9 mouse cellular contexts compared by ENCODE assay signal in genomic region chr5:140611611-140612185, GRCm38 (mm10). TPM values are rescaled to one million over a fixed set of nuclear protein-coding genes. Genes with fewer than 3 reads are reported as not detected.
A peak's percentile ranks its signal among the peaks of the same experiment; 100 is the strongest.
DNase-seq lines count a peak whose midpoint lies in the region; ATAC-seq and TF ChIP-seq lines count a peak whose summit lies in the region.
"Had no signal": no experiment of that assay in that cellular context is flagged by ENCODE, and none has a peak within 500 bp of the region (broad histone marks: within the 10 kb centered on the region; RNA-seq: fewer than 3 reads in every experiment).

No protein-coding gene starts in this region.

- peak overlapping the region; percentile 67 for H3K9ac ChIP-seq in lung, embryonic 14.5 days
- no peak overlapping the region for H3K9ac ChIP-seq in embryonic facial prominence, embryonic 15.5 days
- H3K9ac ChIP-seq in limb, embryonic 14.5 days (ENCODE audit: low read depth, low read length, severe bottlenecking): peak overlapping the region; percentile 16; the same call in 1 of the 2 replicates
- H3K9ac ChIP-seq in neural tube, embryonic 13.5 days: peak overlapping the region; percentile 75

- TF ChIP-seq CTCF in lung, embryonic 14.5 days (IDR thresholded peaks at IDR 0.05; ENCODE audit: low read depth): no peak

- H3K36me3 ChIP-seq in lung, embryonic 14.5 days (ENCODE audit: insufficient read depth): peaks cover 27% of the 10 kb centered on the region
- peaks cover 29% of the 10 kb centered on the region for H3K36me3 ChIP-seq in embryonic facial prominence, embryonic 15.5 days
- H3K36me3 ChIP-seq in limb, embryonic 14.5 days (ENCODE audit: control insufficient read depth, insufficient read depth, low read length): peaks cover 15% of the 10 kb centered on the region
- H3K36me3 ChIP-seq in neural tube, embryonic 13.5 days: peaks cover 26% of the 10 kb centered on the region

- peak overlapping the region; percentile 98 for H3K27ac ChIP-seq in lung, embryonic 14.5 days (ENCODE audit: low read depth)
- peak overlapping the region; percentile 93 for H3K27ac ChIP-seq in embryonic facial prominence, embryonic 15.5 days (replicated peaks)
- H3K27ac ChIP-seq in limb, embryonic 14.5 days (replicated peaks; ENCODE audit: low read depth, low read length): no peak overlapping the region; the same call in 1 of the 2 replicates
- H3K27ac ChIP-seq in neural tube, embryonic 13.5 days (replicated peaks): peak overlapping the region; percentile 95

- TF ChIP-seq POLR2A in limb, embryonic 14.5 days (IDR thresholded peaks at IDR 0.05; ENCODE audit: borderline replicate concordance, extremely low read depth, insufficient read depth, insufficient read length): no peak

- peaks cover 33% of the 10 kb centered on the region for H3K27me3 ChIP-seq in lung, embryonic 14.5 days (ENCODE audit: insufficient read depth, low read length)
- H3K27me3 ChIP-seq in embryonic facial prominence, embryonic 15.5 days: peaks cover 3% of the 10 kb centered on the region; the same call in 1 of the 2 replicates
- peaks cover 41% of the 10 kb centered on the region for H3K27me3 ChIP-seq in limb, embryonic 14.5 days (ENCODE audit: control insufficient read depth, insufficient read depth, low read length)
- H3K27me3 ChIP-seq in neural tube, embryonic 13.5 days: peaks cover 13% of the 10 kb centered on the region

- H3K4me2 ChIP-seq in lung, embryonic 14.5 days: peak overlapping the region; percentile 81
- H3K4me2 ChIP-seq in embryonic facial prominence, embryonic 15.5 days (replicated peaks): peak overlapping the region; percentile 90
- H3K4me2 ChIP-seq in limb, embryonic 14.5 days (replicated peaks; ENCODE audit: low read depth, low read length, severe bottlenecking): peak overlapping the region; percentile 91
- peak overlapping the region; percentile 87 for H3K4me2 ChIP-seq in neural tube, embryonic 13.5 days

- peak overlapping the region; percentile 60 for H3K4me3 ChIP-seq in lung, embryonic 14.5 days (ENCODE audit: low read depth, low read length)
- H3K4me3 ChIP-seq in embryonic facial prominence, embryonic 15.5 days (replicated peaks): peak overlapping the region; percentile 63
- H3K4me3 ChIP-seq in limb, embryonic 14.5 days (replicated peaks; ENCODE audit: low read length): peak overlapping the region; percentile 40
- peak overlapping the region; percentile 59 for H3K4me3 ChIP-seq in neural tube, embryonic 13.5 days

- no peak for DNase-seq in lung, embryonic 14.5 days
- no peak for DNase-seq in lung, postnatal 25 days (ENCODE audit: low spot score)
- no peak for DNase-seq in limb, embryonic 14.5 days (ENCODE audit: low spot score)
- DNase-seq in urinary bladder, postnatal 4 days (ENCODE audit: low spot score in 2 of 2): no peak
- DNase-seq in left cerebral cortex, adult 8-10 months (ENCODE audit: low spot score in 2 of 2): no peak
- no peak for DNase-seq in left cerebral cortex, adult 9 months (ENCODE audit: low spot score in 2 of 2)

- H3K9me3 ChIP-seq in lung, embryonic 14.5 days (ENCODE audit: low read depth, low read length): no peaks in the 10 kb centered on the region
- H3K9me3 ChIP-seq in embryonic facial prominence, embryonic 15.5 days (replicated peaks): no peaks in the 10 kb centered on the region
- H3K9me3 ChIP-seq in limb, embryonic 14.5 days (ENCODE audit: control insufficient read depth, low read length): no peaks in the 10 kb centered on the region
- no peaks in the 10 kb centered on the region for H3K9me3 ChIP-seq in neural tube, embryonic 13.5 days

- H3K4me1 ChIP-seq in lung, embryonic 14.5 days (ENCODE audit: insufficient read depth): peaks cover 18% of the 10 kb centered on the region
- H3K4me1 ChIP-seq in embryonic facial prominence, embryonic 15.5 days: peaks cover 63% of the 10 kb centered on the region
- peaks cover 43% of the 10 kb centered on the region for H3K4me1 ChIP-seq in limb, embryonic 14.5 days (ENCODE audit: control insufficient read depth, insufficient read depth, low read length)
- peaks cover 70% of the 10 kb centered on the region for H3K4me1 ChIP-seq in neural tube, embryonic 13.5 days (replicated peaks)

- WGBS in lung, embryonic 14.5 days: 18% methylated on average over 15 of the region's 15 CpGs
- 13% methylated on average over 15 of the region's 15 CpGs for WGBS in embryonic facial prominence, embryonic 15.5 days
- 26% methylated on average over 13 of the region's 15 CpGs for WGBS in limb, embryonic 14.5 days
- 16% methylated on average over 15 of the region's 15 CpGs for WGBS in neural tube, embryonic 13.5 days

- ATAC-seq in lung, embryonic 14.5 days (ENCODE audit: insufficient read depth): peak; percentile 39
- ATAC-seq in embryonic facial prominence, embryonic 15.5 days (ENCODE audit: insufficient number of reproducible peaks, low FRiP score, low TSS enrichment, low read depth): peak; percentile 17; the same call in 1 of the 2 replicates
- ATAC-seq in limb, embryonic 14.5 days (ENCODE audit: low FRiP score, low read depth): no peak
- ATAC-seq in neural tube, embryonic 13.5 days (ENCODE audit: low read depth): peak; percentile 22; the same call in 1 of the 2 replicates

RNA-seq across cellular contexts. Expression of gene Lfng, which starts 4.6 kb away (rescaled TPM):
- polyA plus RNA-seq in lung, embryonic 14.5 days (2014; fragmentation: Nextera tagmentation; extraction: Ambion mirVana): 20.5 and 22.0 TPM in 2 replicates
- polyA plus RNA-seq in embryonic facial prominence, embryonic 15.5 days (2015; fragmentation: Nextera tagmentation; extraction: Ambion mirVana): 31.8 and 36.0 TPM in 2 replicates
- polyA plus RNA-seq in limb, embryonic 14.5 days (2012; rRNA removed): 38.9 and 48.2 TPM in 2 replicates
- 19.2 and 21.4 TPM in 2 replicates for polyA plus RNA-seq in limb, embryonic 14.5 days (2014; fragmentation: Nextera tagmentation; extraction: Ambion mirVana)
- 17.6 and 20.6 TPM in 2 replicates for polyA plus RNA-seq in neural tube, embryonic 13.5 days (2015; fragmentation: Nextera tagmentation; extraction: Ambion mirVana)
- total RNA-seq in left cerebral cortex, adult 8-10 months (2022): 10 to 100 TPM; 19.9 to 24.1 (median 22.3) TPM

RNA-seq across cellular contexts. Expression of gene Ttyh3, which starts 37.1 kb away (rescaled TPM):
- 56.4 and 61.6 TPM in 2 replicates for polyA plus RNA-seq in lung, embryonic 14.5 days (2014; fragmentation: Nextera tagmentation; extraction: Ambion mirVana)
- 42.3 and 43.7 TPM in 2 replicates for polyA plus RNA-seq in embryonic facial prominence, embryonic 15.5 days (2015; fragmentation: Nextera tagmentation; extraction: Ambion mirVana)
- 118 and 180 TPM in 2 replicates for polyA plus RNA-seq in limb, embryonic 14.5 days (2012; rRNA removed)
- polyA plus RNA-seq in limb, embryonic 14.5 days (2014; fragmentation: Nextera tagmentation; extraction: Ambion mirVana): 57.5 and 66.3 TPM in 2 replicates
- polyA plus RNA-seq in neural tube, embryonic 13.5 days (2015; fragmentation: Nextera tagmentation; extraction: Ambion mirVana): 68.5 and 72.3 TPM in 2 replicates
- 100 to 1,000 TPM; 173 to 201 (median 187) TPM for total RNA-seq in left cerebral cortex, adult 8-10 months (2022)

RNA-seq across cellular contexts. Expression of gene Grifin, which starts 46.8 kb away (rescaled TPM):
- not detected in 2 replicates for polyA plus RNA-seq in lung, embryonic 14.5 days (2014; fragmentation: Nextera tagmentation; extraction: Ambion mirVana)
- polyA plus RNA-seq in embryonic facial prominence, embryonic 15.5 days (2015; fragmentation: Nextera tagmentation; extraction: Ambion mirVana): not detected in 2 replicates
- 0.18 and 0.19 TPM in 2 replicates for polyA plus RNA-seq in limb, embryonic 14.5 days (2012; rRNA removed)
- not detected in 2 replicates for polyA plus RNA-seq in limb, embryonic 14.5 days (2014; fragmentation: Nextera tagmentation; extraction: Ambion mirVana)
- polyA plus RNA-seq in neural tube, embryonic 13.5 days (2015; fragmentation: Nextera tagmentation; extraction: Ambion mirVana): not detected in 2 replicates
- 1 to 10 TPM in 1 of 4 experiments, under 1 TPM in 2, not detected in 1; 0.80 to 1.3 (median 0.93) TPM for total RNA-seq in left cerebral cortex, adult 8-10 months (2022)
- total RNA-seq: common myeloid progenitor, adult 5-6 weeks had no signal
